Mouse (Mus musculus) liver, adult (tissue): Measurements from ENCODE around the gene 4930502E18Rik.

Experiments
- GATA4 ChIP-seq: IDR thresholded peaks from 2 replicates; pipeline ENCODE4 v1.6.1; 2014; ENCODE audit warnings: mild to moderate bottlenecking, low read length; ENCODE audit not compliant: insufficient replicate concordance

The 4930502E18Rik gene

DNA sequence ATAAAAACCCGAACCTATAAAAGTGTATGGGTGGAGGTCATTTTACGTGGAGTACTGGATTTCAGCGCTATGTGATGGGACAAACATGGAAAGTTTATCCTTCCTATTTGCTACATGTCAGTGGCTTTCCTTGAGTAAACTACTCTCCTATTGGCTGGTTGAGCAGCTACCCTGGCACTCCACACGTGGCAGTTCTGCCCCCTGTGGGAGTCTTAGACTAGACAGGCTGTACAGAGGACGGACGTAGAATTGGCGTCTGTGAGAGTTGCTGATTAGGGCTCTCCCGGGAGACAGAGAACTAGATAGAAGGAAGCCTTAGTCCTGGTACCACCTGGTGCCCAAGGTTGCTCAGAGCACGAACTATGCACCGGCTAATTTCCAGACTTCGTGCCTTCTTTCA is at the start of gene 4930502E18Rik:
Gene 4930502E18Rik, plus strand, starts transcription at position 231 of the 400 bp plus-strand sequence.
- no peak for TF ChIP-seq GATA4

DNA sequence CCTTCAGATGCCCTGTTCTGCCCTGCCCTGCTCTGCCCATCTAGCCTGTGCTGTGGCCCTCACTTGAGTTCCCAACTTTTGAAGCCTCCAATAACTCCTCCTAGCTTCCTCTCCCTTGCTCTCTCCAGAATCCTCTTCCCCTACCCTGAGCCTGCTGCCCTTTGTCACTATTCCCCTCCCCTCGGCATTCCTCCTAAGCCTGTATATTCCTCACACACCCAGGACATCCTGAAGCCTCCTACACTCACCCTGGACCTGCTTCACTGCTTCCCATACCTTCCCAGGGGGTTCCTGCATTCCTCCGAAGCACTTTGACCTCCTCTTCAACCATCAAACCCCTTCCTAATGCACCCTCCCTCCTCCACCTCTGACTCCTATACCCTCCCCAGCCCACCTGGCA is 32.6 kb upstream of the 4930502E18Rik start:
- TF ChIP-seq GATA4: no peak

DNA sequence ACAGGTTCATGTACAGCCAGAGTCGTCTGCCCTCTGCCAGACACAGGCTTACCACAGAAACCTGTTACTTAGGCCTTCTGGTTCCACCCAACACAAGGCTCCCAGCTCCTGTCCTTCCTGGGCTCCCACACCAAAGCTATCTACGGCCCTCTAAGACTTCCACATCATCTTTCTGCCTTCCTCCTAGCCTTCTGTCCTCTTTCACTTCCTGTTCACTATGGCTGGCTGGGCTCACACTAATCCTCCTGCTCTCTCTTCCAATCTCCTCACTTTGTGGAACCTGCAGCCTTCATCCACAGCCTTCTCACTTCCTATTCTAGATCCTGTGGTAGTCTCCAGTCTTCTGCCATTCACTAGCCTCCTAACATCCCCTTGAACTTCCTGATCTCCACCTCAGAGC is 31.5 kb upstream of the 4930502E18Rik start:
- TF ChIP-seq GATA4: no peak

DNA sequence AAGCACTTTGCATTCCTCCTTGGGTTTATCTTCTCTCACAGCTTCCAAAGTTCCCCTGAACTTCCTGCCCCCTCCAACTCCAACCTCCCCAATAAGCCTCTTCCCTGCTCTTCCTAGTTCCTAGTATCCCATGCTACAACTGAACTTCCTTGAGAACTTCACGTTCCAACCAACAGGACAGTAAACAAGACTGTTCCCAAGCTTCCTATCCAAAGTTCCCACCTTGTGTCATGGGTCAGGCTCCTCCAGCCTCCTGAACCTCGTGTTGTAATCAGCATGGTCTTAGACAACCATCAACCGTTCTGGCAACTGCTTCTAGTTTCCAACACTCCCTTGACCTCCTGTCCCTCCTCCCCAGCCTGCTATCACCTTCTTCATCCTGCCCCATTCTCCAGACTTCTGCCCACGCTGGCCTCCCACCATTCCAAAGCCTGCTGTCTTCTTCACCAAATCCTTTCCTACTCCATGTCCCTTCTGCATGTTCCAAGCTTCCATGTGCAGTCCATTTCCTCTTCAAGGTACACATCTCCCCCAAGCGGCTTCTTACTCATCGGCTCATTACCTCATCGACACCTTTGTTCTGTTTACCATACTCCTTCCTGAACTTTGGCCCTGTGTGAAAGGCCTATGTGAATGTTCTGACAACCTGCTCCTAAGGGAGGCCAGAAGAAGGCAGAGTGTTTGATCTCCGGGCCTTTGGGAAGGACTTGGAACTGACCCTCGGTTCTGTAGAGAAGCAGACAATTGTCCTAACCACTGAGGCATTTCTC is 30.4 kb upstream of the 4930502E18Rik start:
- no peak for TF ChIP-seq GATA4

DNA sequence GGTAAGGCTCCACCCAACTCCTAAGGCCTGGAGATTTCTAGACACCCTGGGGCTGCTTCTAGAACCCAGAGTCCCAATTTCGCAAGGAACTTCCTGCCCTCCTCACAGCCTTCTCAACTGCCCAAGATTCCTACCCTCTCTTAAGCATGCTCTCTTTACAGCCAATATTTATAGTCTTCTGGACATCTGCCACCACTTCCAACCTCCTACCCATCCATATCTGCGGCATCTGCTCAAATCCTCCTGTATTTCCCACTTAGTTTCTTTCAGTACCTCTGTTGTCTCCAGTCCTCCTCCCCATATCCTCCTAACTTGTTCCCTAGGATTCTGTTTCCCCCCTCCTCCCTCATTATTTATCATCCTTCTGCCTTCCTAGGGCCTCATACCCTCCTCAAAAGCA is 25.4 kb upstream of the 4930502E18Rik start:
- TF ChIP-seq GATA4: no peak

DNA sequence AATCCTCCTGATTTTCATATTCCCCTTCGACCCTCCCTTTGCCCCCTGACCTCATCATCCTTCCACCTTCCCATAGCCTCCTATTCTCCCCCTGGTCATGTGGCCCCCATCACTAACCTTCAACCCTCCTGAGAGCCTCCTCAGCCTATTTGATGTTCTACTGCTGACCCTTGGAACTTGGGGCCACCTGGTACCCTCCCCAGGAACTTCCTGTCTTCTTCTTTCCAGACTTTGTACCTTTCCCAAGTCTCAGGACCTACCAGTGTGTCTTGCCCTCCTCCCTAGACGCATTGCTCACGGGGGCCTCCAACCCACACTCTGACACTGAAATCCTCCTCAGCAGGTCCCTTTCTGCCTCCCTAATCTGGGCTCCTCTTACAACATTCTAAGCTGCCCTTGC is 22.0 kb upstream of the 4930502E18Rik start:
- TF ChIP-seq GATA4: no peak

DNA sequence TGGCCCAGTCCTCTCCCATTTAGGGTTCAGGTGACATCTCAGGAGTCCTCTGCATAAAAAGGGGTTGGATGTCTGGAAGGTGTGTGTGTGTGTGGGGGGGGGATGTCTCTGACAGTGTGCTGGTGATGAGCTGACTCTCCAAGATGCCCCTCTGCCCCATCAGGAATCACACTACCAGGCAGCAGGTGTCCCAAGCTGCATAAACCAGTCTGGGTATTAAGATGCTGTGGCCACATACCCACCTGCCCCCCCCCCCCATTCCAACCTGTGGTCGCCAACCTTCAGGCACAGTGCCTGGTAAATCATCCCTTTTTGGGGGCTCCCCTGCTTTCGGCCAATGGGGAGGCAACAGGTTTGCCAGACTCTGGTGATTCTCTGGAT is 8.7 kb upstream of the 4930502E18Rik start:
- no peak for TF ChIP-seq GATA4

DNA sequence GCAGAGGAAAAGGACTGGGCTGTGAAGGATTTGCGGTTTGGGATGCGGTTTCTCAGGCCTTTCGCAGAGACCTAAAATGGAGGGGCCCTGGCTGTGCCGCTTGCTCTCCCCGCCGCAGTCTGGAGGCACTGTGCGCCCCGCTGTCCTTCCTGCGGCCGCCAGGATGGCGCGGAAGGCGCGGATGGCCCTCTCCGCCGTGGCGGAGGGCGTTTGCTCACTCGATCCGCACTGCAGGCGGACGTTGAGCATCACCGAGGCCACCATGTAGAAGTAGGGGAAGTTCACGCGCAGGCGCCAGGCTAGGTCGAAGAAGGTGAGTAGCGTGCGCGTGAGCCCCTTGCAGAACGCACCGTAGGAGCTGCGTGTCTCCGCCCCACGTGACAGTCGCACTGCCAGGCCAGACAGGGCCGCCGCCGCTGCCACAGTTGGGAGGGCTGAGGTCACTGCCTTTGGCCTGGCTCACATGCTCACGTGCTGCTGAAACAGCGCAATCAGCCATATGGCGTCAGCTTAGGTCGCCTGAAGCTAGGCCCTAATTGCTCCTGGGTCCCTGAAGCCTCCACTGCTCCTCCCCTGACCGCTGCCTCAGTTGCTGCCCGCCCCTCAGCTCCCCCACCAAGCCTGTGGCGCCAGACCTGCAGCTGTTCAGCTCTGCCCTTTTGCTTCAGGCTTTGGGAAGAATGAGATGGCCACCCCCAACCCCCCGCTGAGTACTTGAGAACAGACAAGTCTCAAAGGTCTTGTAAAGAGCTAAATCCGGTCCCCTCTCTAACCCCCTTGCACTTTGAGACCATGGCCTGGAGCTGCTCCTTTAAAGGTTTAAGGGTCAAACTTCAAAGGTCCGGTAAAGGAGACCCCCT is 8.1 kb upstream of the 4930502E18Rik start:
- no peak for TF ChIP-seq GATA4

DNA sequence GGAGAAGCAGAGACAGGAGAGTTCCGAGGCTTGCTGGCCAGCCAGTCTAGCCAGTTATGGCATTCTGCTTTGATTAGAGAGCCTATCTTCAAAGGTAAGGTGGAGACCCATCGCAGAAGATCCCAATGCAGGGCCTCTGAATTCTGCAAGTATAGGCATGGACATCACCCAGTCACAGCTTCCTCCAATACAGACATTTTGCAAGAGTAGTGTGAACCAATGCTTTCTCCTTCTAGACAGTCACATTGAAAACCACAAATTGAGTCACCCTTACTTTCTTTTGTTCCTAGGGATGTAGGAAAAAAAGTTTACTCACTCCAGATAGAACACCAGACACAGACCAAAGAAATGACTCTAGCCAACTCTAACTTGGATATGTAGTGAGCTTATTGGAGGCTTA is 4.3 kb downstream of the 4930502E18Rik start:
- TF ChIP-seq GATA4: no peak

DNA sequence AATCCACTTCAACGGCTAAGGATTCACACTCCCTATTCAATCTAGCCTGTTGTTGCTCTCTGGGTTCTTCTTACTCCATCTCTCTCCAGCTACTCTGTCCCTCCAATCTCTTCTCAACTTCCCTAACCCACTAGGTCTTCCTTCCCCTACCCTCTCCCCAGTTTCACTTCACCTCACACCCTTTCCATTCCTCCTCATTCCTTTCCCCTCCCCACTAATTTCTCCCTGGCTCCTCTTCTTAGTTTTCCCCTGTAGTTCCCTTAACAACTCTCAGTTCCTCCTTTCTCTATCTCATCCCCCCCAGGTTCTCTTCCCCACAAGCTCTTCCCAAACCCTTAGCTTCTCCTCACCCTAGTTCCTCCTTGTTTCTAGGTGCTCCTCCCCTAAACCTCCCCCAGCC is 28.2 kb downstream of the 4930502E18Rik start:
- TF ChIP-seq GATA4: no peak

DNA sequence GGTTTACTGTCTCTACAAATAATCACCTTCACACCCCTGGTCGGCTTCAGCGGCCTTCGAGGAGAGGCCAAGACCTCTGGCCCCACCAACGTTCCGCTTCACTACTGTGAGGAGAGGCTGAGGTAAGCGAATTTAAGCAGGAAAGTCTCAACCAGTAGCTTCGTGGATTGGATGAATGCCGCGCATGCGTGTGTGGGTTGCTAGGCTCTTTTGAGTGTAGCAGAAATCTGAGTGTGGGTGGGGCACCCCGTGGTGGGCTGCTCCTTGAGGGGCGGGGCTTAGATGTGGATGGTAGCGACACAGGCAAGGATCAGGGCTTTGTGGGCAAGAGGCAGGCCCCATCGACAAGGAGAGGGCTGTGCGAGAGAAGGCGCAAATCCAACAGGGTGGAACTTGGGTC is 33.1 kb downstream of the 4930502E18Rik start, which contains the start of gene 1700013H16Rik:
Gene 1700013H16Rik, minus strand, starts transcription at position 96 of the 400 bp plus-strand sequence.
- no peak for TF ChIP-seq GATA4

DNA sequence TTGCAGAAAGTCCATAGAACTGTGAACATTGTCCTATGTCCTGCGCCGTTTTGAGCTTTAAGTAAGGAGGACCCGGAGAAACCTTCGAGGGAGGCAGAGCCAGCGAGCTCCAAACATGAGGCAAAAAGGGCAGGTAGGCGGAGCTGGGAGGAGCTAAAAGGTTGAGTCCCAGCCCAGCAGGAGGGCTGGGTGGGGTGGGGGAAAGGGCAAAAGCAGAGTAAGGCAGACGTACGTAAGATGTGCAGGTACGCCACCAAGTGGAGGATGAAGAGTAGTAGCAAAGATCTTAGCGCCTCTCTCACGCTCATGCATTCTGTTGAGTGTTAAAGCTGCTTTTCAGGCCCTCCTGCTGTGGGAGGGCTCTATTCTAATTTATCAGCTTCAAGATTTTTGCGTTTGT is 51.6 kb downstream of the 4930502E18Rik start, which contains the start of gene Zfp36l3:
Gene Zfp36l3, minus strand, starts transcription at position 119 of the 400 bp plus-strand sequence.
- TF ChIP-seq GATA4: no peak
